Comparison of ENCODE assay signal across 9 mouse cellular contexts in genomic region chr3:58168522-58169185, GRCm38 (mm10).
DNase-seq lines count a peak whose midpoint lies in the region; ATAC-seq and TF ChIP-seq lines count a peak whose summit lies in the region.
"Had no signal": no experiment of that assay in that cellular context is flagged by ENCODE, and none has a peak within 500 bp of the region (broad histone marks: within the 10 kb centered on the region; RNA-seq: fewer than 3 reads in every experiment).

No protein-coding gene starts in this region.

- H3K27ac ChIP-seq in limb, embryonic 12.5 days: no peak overlapping the region
- H3K27ac ChIP-seq in limb, embryonic 10.5 days: no peak overlapping the region
- H3K27ac ChIP-seq in heart, embryonic 10.5 days: peak overlapping the region; percentile 42; the same call in 1 of the 2 replicates
- H3K27ac ChIP-seq: neural tube, embryonic 12.5 days had no signal

- H3K4me1 ChIP-seq in limb, embryonic 12.5 days (replicated peaks): no peaks in the 10 kb centered on the region
- H3K4me1 ChIP-seq in limb, embryonic 10.5 days: 0 out of 2 replicates have a peak, but pooled peaks cover 3% of the 10 kb centered on the region
- H3K4me1 ChIP-seq in heart, embryonic 10.5 days: peaks cover 28% of the 10 kb centered on the region
- H3K4me1 ChIP-seq: neural tube, embryonic 12.5 days had no signal

- H3ac ChIP-seq in myocyte (ENCODE audit: control insufficient read depth, insufficient read length): no peak overlapping the region

- no peaks in the 10 kb centered on the region for H3K9me3 ChIP-seq in limb, embryonic 12.5 days
- H3K9me3 ChIP-seq in limb, embryonic 10.5 days (replicated peaks): no peaks in the 10 kb centered on the region
- H3K9me3 ChIP-seq in heart, embryonic 10.5 days: no peaks in the 10 kb centered on the region
- H3K9me3 ChIP-seq: neural tube, embryonic 12.5 days had no signal

- ATAC-seq in limb, embryonic 12.5 days (ENCODE audit: insufficient number of reproducible peaks, insufficient read depth, low FRiP score, low TSS enrichment, low read depth): no peak
- ATAC-seq in activated CD4-positive, CD25-positive, alpha-beta regulatory T cell, adult 4 months: no peak
- no peak for ATAC-seq in megakaryocyte progenitor cell, adult 5-6 weeks (replicated peaks; ENCODE audit: poor library complexity)

- no peaks in the 10 kb centered on the region for H3K27me3 ChIP-seq in limb, embryonic 12.5 days
- H3K27me3 ChIP-seq in limb, embryonic 10.5 days (ENCODE audit: low read depth, poor library complexity, severe bottlenecking): no peaks in the 10 kb centered on the region
- no peaks in the 10 kb centered on the region for H3K27me3 ChIP-seq in heart, embryonic 10.5 days (ENCODE audit: insufficient read depth, poor library complexity, severe bottlenecking)
- H3K27me3 ChIP-seq in myocyte (ENCODE audit: control insufficient read depth, insufficient read depth, insufficient read length): no peaks in the 10 kb centered on the region
- H3K27me3 ChIP-seq: neural tube, embryonic 12.5 days had no signal

- H3K36me3 ChIP-seq in limb, embryonic 12.5 days: no peaks in the 10 kb centered on the region
- no peaks in the 10 kb centered on the region for H3K36me3 ChIP-seq in limb, embryonic 10.5 days
- H3K36me3 ChIP-seq in heart, embryonic 10.5 days: no peaks in the 10 kb centered on the region
- no peaks in the 10 kb centered on the region for H3K36me3 ChIP-seq in myocyte (ENCODE audit: control insufficient read depth, insufficient read depth)
- H3K36me3 ChIP-seq: neural tube, embryonic 12.5 days had no signal

- DNase-seq in limb, embryonic 10.5 days (ENCODE audit: low spot score): no peak
- peak; percentile 11 for DNase-seq in cerebellum, adult 9-11 months
- DNase-seq in heart, embryonic 10.5 days (ENCODE audit: low spot score): peak; percentile 57
- peak; percentile 42 to 45 for DNase-seq in layer of hippocampus, postnatal 36 days

- no peak for TF ChIP-seq POLR2A in myocyte (IDR thresholded peaks at IDR 0.05; ENCODE audit: insufficient read length, low read depth)

- H3K9ac ChIP-seq in limb, embryonic 12.5 days (replicated peaks): no peak overlapping the region
- H3K9ac ChIP-seq: neural tube, embryonic 12.5 days had no signal

- H3K4me3 ChIP-seq in limb, embryonic 12.5 days (replicated peaks): no peak overlapping the region
- no peak overlapping the region for H3K4me3 ChIP-seq in limb, embryonic 10.5 days
- H3K4me3 ChIP-seq in heart, embryonic 10.5 days: no peak overlapping the region
- peak overlapping the region; percentile 4 for H3K4me3 ChIP-seq in myocyte
- H3K4me3 ChIP-seq: neural tube, embryonic 12.5 days had no signal

- no peaks in the 10 kb centered on the region for H3K79me2 ChIP-seq in myocyte (ENCODE audit: control insufficient read depth, insufficient read depth)

- 47% methylated on average over 14 of the region's 14 CpGs for WGBS in limb, embryonic 12.5 days
- WGBS in limb, embryonic 10.5 days: 63% methylated on average over 14 of the region's 14 CpGs
- WGBS in heart, embryonic 10.5 days: 65% methylated on average over 14 of the region's 14 CpGs

- 0 out of 2 replicates have a peak overlapping the region, but pooled peaks have one; percentile 13 for H3K4me2 ChIP-seq in limb, embryonic 12.5 days
- peak overlapping the region; percentile 81 for H3K4me2 ChIP-seq in myocyte (ENCODE audit: low read depth)
- H3K4me2 ChIP-seq: neural tube, embryonic 12.5 days had no signal

TF ChIP-seq in myocyte, 11 proteins besides CTCF, POLR2A, EP300 and RAD21:
- TF ChIP-seq MYOD1 (IDR thresholded peaks at IDR 0.05; ENCODE audit: control insufficient read depth in 1 of 3, insufficient read length in 2 of 3, low read depth in 2 of 3) (peak in 2 of 3 experiments; percentile 55 to 66), TCF3 (IDR thresholded peaks at IDR 0.05; ENCODE audit: insufficient read length, low read depth) (peak; percentile 32), REST (IDR thresholded peaks at IDR 0.05; ENCODE audit: insufficient read depth, insufficient read length) (no peak), MYOG (IDR thresholded peaks at IDR 0.05; ENCODE audit: control insufficient read depth in 1 of 3, insufficient read depth in 1 of 3, insufficient read length in 2 of 3, low read depth in 2 of 3) (peak in 2 of 3 experiments; percentile 78 to 90), SRF (IDR thresholded peaks at IDR 0.05; ENCODE audit: control insufficient read depth, insufficient read length, low read depth) (no peak), TCF12 (IDR thresholded peaks at IDR 0.05; ENCODE audit: insufficient read depth, poor library complexity, severe bottlenecking) (peak; percentile 42), MAX (IDR thresholded peaks at IDR 0.05; ENCODE audit: low read depth) (no peak)
TF ChIP-seq in myocyte: peak in this region for 4.
